Mouse (Mus musculus): ENCODE measurements around the gene Cldnd2.

- TF ChIP-seq GATA1 (IDR thresholded peaks at IDR 0.05; ENCODE audit: low read length) (no peak), TAL1 (IDR thresholded peaks at IDR 0.05; ENCODE audit: low read length) (no peak)
These were observed 35.1 kb downstream of the Cldnd2 start for GRCm38 (mm10) chr7:43475706-43476105.
